Mouse (Mus musculus): Measurements from ENCODE around the gene Prep.

DNA sequence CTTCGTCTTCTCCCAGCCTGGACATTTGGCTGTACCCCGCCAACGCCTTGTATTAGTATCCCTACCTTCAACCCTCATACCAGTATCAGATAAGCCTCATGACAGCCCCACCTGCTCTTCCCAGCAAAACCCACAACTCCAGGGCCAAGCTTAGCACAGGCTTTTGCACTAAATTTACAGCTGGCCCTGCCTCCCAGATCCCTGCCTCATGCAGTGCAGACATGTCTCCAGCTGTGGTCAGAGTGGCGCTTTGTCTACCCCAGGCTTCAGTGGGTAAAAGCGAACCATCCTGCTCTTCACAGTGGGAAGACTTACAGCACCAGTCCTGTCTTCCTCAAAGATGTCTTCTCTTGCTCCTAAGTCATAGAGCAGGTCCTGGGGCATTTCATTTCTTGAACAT is 49.8 kb downstream of the Prep start:
- TF ChIP-seq CTCF (IDR thresholded peaks at IDR 0.05; ENCODE audit: control insufficient read depth, insufficient read depth, insufficient replicate concordance, low read depth, low read length), result no peak
- TF ChIP-seq POLR2A (IDR thresholded peaks at IDR 0.05; ENCODE audit: control insufficient read depth, low read depth, low read length), result no peak

Data from testis, adult 2 months (tissue).